Mouse (Mus musculus): ENCODE measurements at regions not wholly inside any gene's neighbourhood (a gene's known extent, or its start where the extent isn't known, plus 50 kb on each side); places are given as distances from the start of the nearest gene placed in this dataset.

GRCm38 (mm10) chr8:128561016-128561415, 124.4 kb upstream of the Itgb1 start:
- no peak for TF ChIP-seq POLR2A (IDR thresholded peaks at IDR 0.05; ENCODE audit: insufficient read depth, low read depth, low read length)
- TF ChIP-seq EP300 (IDR thresholded peaks at IDR 0.05; ENCODE audit: insufficient read depth, low read depth, low read length): no peak
